Mouse (Mus musculus) inflammation-experienced regulatory T-cells, adult 16 weeks (primary cell): ENCODE data around the gene Vmn1r189. TPM values are rescaled to one million over a fixed set of nuclear protein-coding genes. Genes with fewer than 3 reads are reported as not detected.

Experiments
- polyA plus RNA-seq: library from polyadenylated mRNA; unstranded; fragments of 100-300 nt; shearing (Covaris generic); gene quantifications from one replicate; pipeline ENCODE4 v1.2.1, GENCODE M21; 2017

Gene Vmn1r189
- polyA plus RNA-seq = not detected

DNA sequence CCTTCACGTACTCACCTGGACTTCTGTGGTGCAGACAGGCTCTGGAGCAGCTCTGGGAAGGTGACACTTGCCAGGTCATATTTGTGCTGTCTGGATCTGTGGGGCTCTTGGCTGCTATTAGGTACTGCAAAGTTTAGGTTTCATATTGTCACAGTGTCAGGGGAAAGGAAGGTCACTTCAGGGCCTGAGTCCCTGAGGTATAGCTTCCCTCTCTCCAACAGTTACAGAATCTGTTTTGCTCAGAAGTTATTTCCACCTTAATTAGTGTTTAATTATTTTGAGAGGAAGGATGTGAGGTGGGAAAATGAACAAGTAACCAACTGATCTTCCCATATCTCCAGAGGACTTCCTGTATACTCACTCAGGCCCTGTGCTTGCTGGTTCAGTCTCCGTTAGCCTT, at the start of gene Vmn1r189:
Gene Vmn1r189, minus strand, starts transcription at position 101 of the 400 bp plus-strand sequence.

DNA sequence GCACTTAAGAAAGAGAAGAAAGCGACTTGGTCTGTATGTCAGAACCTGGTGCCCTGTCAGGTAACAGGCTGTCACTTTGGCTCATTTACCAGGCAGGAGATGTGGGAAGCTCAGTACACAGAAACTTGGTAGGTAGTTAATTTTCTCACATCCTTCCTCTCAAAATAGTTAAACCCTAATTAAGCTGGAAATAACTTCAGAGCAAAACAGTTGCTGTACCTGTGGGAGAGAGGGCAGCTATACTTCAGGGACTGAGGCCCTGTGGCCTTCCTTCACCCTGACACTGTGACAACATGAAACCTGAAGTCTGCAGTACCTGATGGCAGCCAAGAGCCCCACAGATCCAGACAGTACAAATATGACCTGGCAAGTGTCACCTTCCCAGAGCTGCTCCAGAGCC, 21.5 kb downstream of the Vmn1r189 start, which contains the start of gene Vmn1r188:
Gene Vmn1r188, plus strand, starts transcription at position 301 of the 400 bp plus-strand sequence.

Other genes with a start within 250 kb of the Vmn1r189 start
- 0.24 TPM for gene Zfp184, start 160.7 kb downstream of the Vmn1r189 start, polyA plus RNA-seq
- not detected for gene Pom121l2, start 124.6 kb downstream of the Vmn1r189 start, polyA plus RNA-seq
- 0.20 TPM for gene Prss16, start 96.1 kb downstream of the Vmn1r189 start, polyA plus RNA-seq
- gene Hist1h2ah, start 70.3 kb downstream of the Vmn1r189 start, polyA plus RNA-seq = not detected
- gene Hist1h2bk, start 70.0 kb downstream of the Vmn1r189 start, polyA plus RNA-seq = not detected
- gene Hist1h4i, start 64.5 kb downstream of the Vmn1r189 start, polyA plus RNA-seq = 12.9 TPM
- gene Hist1h2ag, start 62.9 kb downstream of the Vmn1r189 start, polyA plus RNA-seq = 2.4 TPM
- gene Hist1h2bj, start 62.6 kb downstream of the Vmn1r189 start, polyA plus RNA-seq = 3.9 TPM
- gene Vmn1r188, start 21.4 kb downstream of the Vmn1r189 start, polyA plus RNA-seq = not detected
- gene Vmn1r191, start 78.1 kb upstream of the Vmn1r189 start, polyA plus RNA-seq = not detected
- not detected for gene Vmn1r192, start 85.3 kb upstream of the Vmn1r189 start, polyA plus RNA-seq
- not detected for gene Vmn1r193, start 117.3 kb upstream of the Vmn1r189 start, polyA plus RNA-seq
- not detected for gene Vmn1r194, start 138.4 kb upstream of the Vmn1r189 start, polyA plus RNA-seq
- not detected for gene Vmn1r195, start 164.7 kb upstream of the Vmn1r189 start, polyA plus RNA-seq
- not detected for gene Vmn1r196, start 184.1 kb upstream of the Vmn1r189 start, polyA plus RNA-seq
- 0.06 TPM for gene Vmn1r197, start 218.8 kb upstream of the Vmn1r189 start, polyA plus RNA-seq
- gene Vmn1r198, start 244.5 kb upstream of the Vmn1r189 start, polyA plus RNA-seq = not detected